Mouse (Mus musculus): ENCODE results near the gene Gm40193. TPM values are rescaled to one million over a fixed set of nuclear protein-coding genes. Genes with fewer than 3 reads are reported as not detected.

Gene Gm40193
- polyA plus RNA-seq, 1 experiment: not detected

DNA sequence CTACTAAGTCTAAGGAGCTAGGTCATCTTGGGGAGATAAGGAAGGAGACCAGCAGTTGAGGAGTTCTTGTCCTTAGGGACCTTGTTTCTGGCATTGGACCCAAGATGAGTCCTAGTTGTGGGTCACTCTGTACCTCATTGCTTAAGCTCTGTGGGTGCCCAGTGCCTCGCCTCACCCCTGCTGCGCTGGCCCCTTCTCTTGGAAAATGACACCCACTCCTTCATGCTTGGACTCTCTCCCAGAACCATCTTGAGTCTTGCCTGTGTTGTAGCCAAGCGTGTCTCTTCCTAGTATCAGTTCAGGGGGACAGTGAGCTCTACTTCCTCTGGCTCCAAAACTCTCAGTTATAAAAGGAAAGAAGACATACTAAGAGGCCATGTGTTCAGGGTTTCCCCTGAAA, 43.6 kb downstream of the Gm40193 start:
- no peak overlapping the region for H3K4me3 ChIP-seq (ENCODE audit: insufficient read depth, low read length)
- no peaks in the 10 kb centered on the region for H3K4me1 ChIP-seq (ENCODE audit: control insufficient read depth, insufficient read depth, low read length)
- no peak for TF ChIP-seq CTCF (IDR thresholded peaks at IDR 0.05; ENCODE audit: extremely low read depth, insufficient read depth, low read length)
- TF ChIP-seq POLR2A (IDR thresholded peaks at IDR 0.05; ENCODE audit: extremely low read depth, insufficient read depth, low read length): no peak
- peak overlapping the region; percentile 37; the same call in 1 of the 2 replicates for H3K27ac ChIP-seq (ENCODE audit: insufficient read depth, low read length)

DNA sequence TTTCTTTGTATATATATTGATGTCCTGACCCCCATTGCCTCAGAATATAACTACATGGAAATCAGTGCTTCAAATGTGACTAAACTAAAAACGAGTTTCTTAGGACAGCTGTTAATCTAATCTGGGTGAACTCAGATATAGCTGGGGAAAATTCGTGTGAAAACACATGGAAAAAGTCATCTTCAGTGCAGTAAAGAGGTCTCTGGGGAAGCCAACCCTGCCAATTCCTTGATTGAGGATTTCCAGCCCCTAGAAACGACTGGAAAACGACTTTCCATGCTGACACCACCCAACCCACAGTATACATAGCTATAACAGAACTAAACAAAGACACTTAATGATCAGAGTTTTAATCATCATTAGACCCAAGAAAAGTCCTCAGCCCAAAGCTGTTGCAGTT, 44.9 kb downstream of the Gm40193 start:
- H3K4me1 ChIP-seq (ENCODE audit: control insufficient read depth, insufficient read depth, low read length): no peaks in the 10 kb centered on the region
- no peak for TF ChIP-seq POLR2A (IDR thresholded peaks at IDR 0.05; ENCODE audit: extremely low read depth, insufficient read depth, low read length)
- TF ChIP-seq CTCF (IDR thresholded peaks at IDR 0.05; ENCODE audit: extremely low read depth, insufficient read depth, low read length): no peak
- no peak overlapping the region for H3K27ac ChIP-seq (ENCODE audit: insufficient read depth, low read length)
- H3K4me3 ChIP-seq (ENCODE audit: insufficient read depth, low read length): no peak overlapping the region

DNA sequence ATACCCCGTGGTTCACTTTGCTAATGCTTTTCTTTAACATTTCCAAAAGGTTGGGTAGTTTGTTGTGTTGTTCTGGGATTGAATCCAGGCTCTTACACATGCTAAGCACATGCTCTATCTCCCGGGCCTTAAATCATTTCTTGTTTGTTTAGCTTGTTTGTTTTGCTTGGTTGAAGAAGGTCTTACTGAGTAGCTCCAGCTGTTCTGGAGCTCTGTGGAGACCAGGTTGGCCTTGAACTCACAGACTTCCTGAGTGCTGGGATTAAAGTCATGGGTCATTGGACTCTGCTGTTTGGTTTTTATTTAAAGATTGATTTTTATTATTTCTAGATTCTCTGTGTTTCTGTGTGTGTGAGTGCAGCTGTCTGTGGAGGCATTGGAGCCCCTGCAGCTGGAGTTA, 47.2 kb downstream of the Gm40193 start:
- no peak overlapping the region for H3K27ac ChIP-seq (ENCODE audit: insufficient read depth, low read length)
- TF ChIP-seq CTCF (IDR thresholded peaks at IDR 0.05; ENCODE audit: extremely low read depth, insufficient read depth, low read length) (no peak), POLR2A (IDR thresholded peaks at IDR 0.05; ENCODE audit: extremely low read depth, insufficient read depth, low read length) (no peak)
- H3K4me3 ChIP-seq (ENCODE audit: insufficient read depth, low read length): no peak overlapping the region
- H3K4me1 ChIP-seq (ENCODE audit: control insufficient read depth, insufficient read depth, low read length): no peaks in the 10 kb centered on the region

Other genes with a start within 250 kb of the Gm40193 start
- gene Alox12e, start 210.3 kb downstream of the Gm40193 start, polyA plus RNA-seq (2012; rRNA removed): 0.08 TPM in 1 of 2 replicates, not detected in the other
- gene Alox15, start 180.9 kb downstream of the Gm40193 start, polyA plus RNA-seq (2012; rRNA removed): 0.06 and 0.10 TPM in 2 replicates
- gene Pelp1, start 122.9 kb downstream of the Gm40193 start, polyA plus RNA-seq (2012; rRNA removed): 19.0 and 20.2 TPM in 2 replicates
- gene Arrb2, start 100.3 kb downstream of the Gm40193 start, polyA plus RNA-seq (2012; rRNA removed): 58.1 and 61.5 TPM in 2 replicates
- gene Med11, start 81.0 kb downstream of the Gm40193 start, polyA plus RNA-seq (2012; rRNA removed): 14.8 and 15.4 TPM in 2 replicates
- 0.44 and 0.47 TPM in 2 replicates for gene Zmynd15, start 73.5 kb downstream of the Gm40193 start, polyA plus RNA-seq (2012; rRNA removed)
- gene Cxcl16, start 73.0 kb downstream of the Gm40193 start, polyA plus RNA-seq (2012; rRNA removed): 1.7 and 2.4 TPM in 2 replicates
- gene Tm4sf5, start 27.7 kb downstream of the Gm40193 start, polyA plus RNA-seq (2012; rRNA removed): 0.44 and 0.95 TPM in 2 replicates
- 0.23 and 0.34 TPM in 2 replicates for gene Vmo1, start 18.3 kb downstream of the Gm40193 start, polyA plus RNA-seq (2012; rRNA removed)
- not detected in 2 replicates for gene Gltpd2, start 13.7 kb downstream of the Gm40193 start, polyA plus RNA-seq (2012; rRNA removed)
- 240 and 248 TPM in 2 replicates for gene Psmb6, start 7.6 kb downstream of the Gm40193 start, polyA plus RNA-seq (2012; rRNA removed)
- gene Pld2, start 7.1 kb upstream of the Gm40193 start, polyA plus RNA-seq (2012; rRNA removed): 21.4 and 24.4 TPM in 2 replicates
- gene Mink1, start 29.9 kb upstream of the Gm40193 start, polyA plus RNA-seq (2012; rRNA removed): 318 and 325 TPM in 2 replicates
- gene 4930544D05Rik, start 82.9 kb upstream of the Gm40193 start, polyA plus RNA-seq (2012; rRNA removed): not detected in 2 replicates
- 0.19 and 0.27 TPM in 2 replicates for gene Chrne, start 86.3 kb upstream of the Gm40193 start, polyA plus RNA-seq (2012; rRNA removed)
- not detected in 2 replicates for gene Gp1ba, start 106.2 kb upstream of the Gm40193 start, polyA plus RNA-seq (2012; rRNA removed)
- 124 and 128 TPM in 2 replicates for gene Rnf167, start 114.3 kb upstream of the Gm40193 start, polyA plus RNA-seq (2012; rRNA removed)
- gene Slc25a11, start 114.5 kb upstream of the Gm40193 start, polyA plus RNA-seq (2012; rRNA removed): 139 and 143 TPM in 2 replicates
- gene Pfn1, start 121.7 kb upstream of the Gm40193 start, polyA plus RNA-seq (2012; rRNA removed): 270 and 277 TPM in 2 replicates
- 26.4 and 26.6 TPM in 2 replicates for gene Eno3, start 124.3 kb upstream of the Gm40193 start, polyA plus RNA-seq (2012; rRNA removed)
- gene Spag7, start 136.5 kb upstream of the Gm40193 start, polyA plus RNA-seq (2012; rRNA removed): 74.5 and 81.9 TPM in 2 replicates
- gene Camta2, start 155.2 kb upstream of the Gm40193 start, polyA plus RNA-seq (2012; rRNA removed): 126 and 138 TPM in 2 replicates
- 4.8 and 5.2 TPM in 2 replicates for gene Inca1, start 167.2 kb upstream of the Gm40193 start, polyA plus RNA-seq (2012; rRNA removed)
- gene Kif1c, start 167.6 kb upstream of the Gm40193 start, polyA plus RNA-seq (2012; rRNA removed): 51.2 and 53.7 TPM in 2 replicates
- gene Zfp3, start 231.3 kb upstream of the Gm40193 start, polyA plus RNA-seq (2012; rRNA removed): 8.0 and 8.9 TPM in 2 replicates

All from cortical plate, adult 2 months (tissue).